Mouse (Mus musculus) left cerebral cortex, postnatal 10 days (tissue): ENCODE data around the gene Hemgn. TPM values are rescaled to one million over a fixed set of nuclear protein-coding genes. Genes with fewer than 3 reads are reported as not detected.
A peak's percentile ranks its signal among the peaks of the same experiment; 100 is the strongest.

Experiments
- DNase-seq, 2 experiments: peaks; one replicate each; pipeline ENCODE4 v3.0.0; 2021 to 2022; ENCODE audit warnings: low spot score in 2 of 2, mixed read lengths in 1 of 2; ENCODE audit errors: extremely low spot score in 1 of 2
- intact Hi-C: fragments of 180-260 bp; cut with DNase I; formaldehyde crosslinking; loops from one replicate; pipeline ENCODE4 v1.15.1; 2025
- total RNA-seq, 2 experiments: library from RNA; stranded (reverse); gene quantifications; 2 replicates each; pipeline ENCODE4 v1.2.3; 2021

The Hemgn gene
- total RNA-seq, 2 experiments from 2014 or later: not detected

GRCm38 (mm10) chr4:46371030-46371429, 42.3 kb downstream of the Hemgn start:
- peak; percentile 40 to 87 for DNase-seq
- intact Hi-C loops: no loop called here

GRCm38 (mm10) chr4:46370406-46370805, 42.9 kb downstream of the Hemgn start:
- intact Hi-C loops: no loop called here
- DNase-seq: no peak

GRCm38 (mm10) chr4:46369070-46369469, 44.2 kb downstream of the Hemgn start:
- intact Hi-C loops: no loop called here
- DNase-seq: no peak

GRCm38 (mm10) chr4:46367487-46367959, 45.8 kb downstream of the Hemgn start:
- intact Hi-C loops: no loop called here
- no peak for DNase-seq

- no peak for DNase-seq
- intact Hi-C loops: no loop called here
Measured at GRCm38 (mm10) chr4:46364360-46364759, 48.9 kb downstream of the Hemgn start.

- intact Hi-C loops: no loop called here
- DNase-seq: no peak
Measured at GRCm38 (mm10) chr4:46361258-46361657, 52.0 kb downstream of the Hemgn start.

GRCm38 (mm10) chr4:46359539-46360253, 53.6 kb downstream of the Hemgn start:
- no peak for DNase-seq
- intact Hi-C loops: no loop called here

GRCm38 (mm10) chr4:46356351-46357133, 56.8 kb downstream of the Hemgn start:
- intact Hi-C loops: no loop called here
- DNase-seq: peak in 1 of 2 experiments; percentile 66

- intact Hi-C loops: no loop called here
- DNase-seq: no peak
Measured at GRCm38 (mm10) chr4:46353045-46353444, 60.3 kb downstream of the Hemgn start.

- intact Hi-C loops: loop anchor here (10.0 kb wide), 1 partner anchor 145 kb away; no protein-coding TSS in a partner anchor
- DNase-seq: no peak
Measured at GRCm38 (mm10) chr4:46349530-46349929, 63.8 kb downstream of the Hemgn start.

GRCm38 (mm10) chr4:46348897-46349296, 64.4 kb downstream of the Hemgn start:
- DNase-seq: no peak
- intact Hi-C loops: loop anchor here (10.0 kb wide), 1 partner anchor 144 kb away; no protein-coding TSS in a partner anchor

- intact Hi-C loops: loop anchor here (10.0 kb wide), 1 partner anchor 143 kb away; no protein-coding TSS in a partner anchor
- no peak for DNase-seq
Measured at GRCm38 (mm10) chr4:46347580-46348515, 65.5 kb downstream of the Hemgn start.

GRCm38 (mm10) chr4:46347141-46347540, 66.2 kb downstream of the Hemgn start:
- no peak for DNase-seq
- intact Hi-C loops: loop anchor here (10.0 kb wide), 1 partner anchor 142 kb away; no protein-coding TSS in a partner anchor

GRCm38 (mm10) chr4:46346221-46346620, 67.1 kb downstream of the Hemgn start:
- no peak for DNase-seq
- intact Hi-C loops: loop anchor here (10.0 kb wide), 1 partner anchor 141 kb away; no protein-coding TSS in a partner anchor

- intact Hi-C loops: loop anchor here (10.0 kb wide), 1 partner anchor 141 kb away; no protein-coding TSS in a partner anchor
- no peak for DNase-seq
Measured at GRCm38 (mm10) chr4:46345773-46346100, 67.6 kb downstream of the Hemgn start.

GRCm38 (mm10) chr4:46345056-46345772, 68.1 kb downstream of the Hemgn start:
- intact Hi-C loops: loop anchor here (10.0 kb wide), 1 partner anchor 140 kb away; no protein-coding TSS in a partner anchor
- DNase-seq: no peak

GRCm38 (mm10) chr4:46344288-46344687, 69.0 kb downstream of the Hemgn start:
- no peak for DNase-seq
- intact Hi-C loops: loop anchor here (10.0 kb wide), 1 partner anchor 139 kb away; no protein-coding TSS in a partner anchor
